Mouse (Mus musculus) CH12.LX (cell line): ENCODE measurements around the gene Nat8f6. TPM values are rescaled to one million over a fixed set of nuclear protein-coding genes. Genes with fewer than 3 reads are reported as not detected.
"Not testable (repeated sequence)": the region's sequence is repeated elsewhere in the genome, so short reads cannot be mapped to it uniquely, and the experiment has no call there.

Experiments
- DNase-seq: peaks from one replicate; pipeline ENCODE4 v3.0.0-alpha.2; 2013; ENCODE audit errors: extremely low read depth
- H3K27ac ChIP-seq: 2 replicates; pipeline ENCODE4 v1.5.1; 2012; ENCODE audit warnings: low read depth, mild to moderate bottlenecking, control low read depth, moderate library complexity; ENCODE audit not compliant: insufficient read depth
- H3K27me3 ChIP-seq: replicated peaks from 2 replicates; pipeline ENCODE3; 2012; ENCODE audit warnings: inconsistent platforms
- H3K36me3 ChIP-seq, 2 experiments: replicated peaks in 1 of 2; 2 replicates each; pipeline versions ENCODE3 to v1.6.1; 2012; ENCODE audit warnings: inconsistent platforms in 1 of 2, low read length in 1 of 2, mild to moderate bottlenecking in 1 of 2, mixed read lengths in 1 of 2, moderate library complexity in 1 of 2; ENCODE audit not compliant: control insufficient read depth in 1 of 2, insufficient read depth in 1 of 2
- H3K4me1 ChIP-seq, 2 experiments: 2 replicates each; pipeline ENCODE4 v1.6.1; 2012; ENCODE audit warnings: inconsistent platforms in 1 of 2, moderate library complexity in 1 of 2; ENCODE audit not compliant: insufficient read depth in 2 of 2, control insufficient read depth in 1 of 2
- H3K4me2 ChIP-seq: 2 replicates; pipeline ENCODE4 v1.6.1; 2012; ENCODE audit warnings: low read depth, mild to moderate bottlenecking, control low read depth; ENCODE audit not compliant: poor library complexity, insufficient read depth, severe bottlenecking
- H3K4me3 ChIP-seq, 3 experiments: fragments of 150-350 bp in 1 of 3; sonication (generic) in 1 of 3; replicated peaks in 1 of 3; 2 replicates each; pipeline versions ENCODE3 to v1.5.1; 2011 to 2012; ENCODE audit warnings: low read depth in 2 of 3, low read length in 2 of 3, mild to moderate bottlenecking in 2 of 3, moderate library complexity in 2 of 3, control low read depth in 1 of 3, improper control_type of control experiment in 1 of 3, inconsistent platforms in 1 of 3, mixed read lengths in 1 of 3; ENCODE audit not compliant: poor library complexity in 1 of 3
- H3K79me2 ChIP-seq: replicated peaks from 2 replicates; pipeline ENCODE4 v1.6.1; 2012; ENCODE audit warnings: mild to moderate bottlenecking, moderate library complexity; ENCODE audit not compliant: control insufficient read depth, poor library complexity, insufficient read depth, severe bottlenecking; ENCODE audit errors: extremely low read depth
- H3K9ac ChIP-seq: 2 replicates; pipeline ENCODE4 v1.6.1; 2012; ENCODE audit warnings: low read depth, mild to moderate bottlenecking, control low read depth, moderate library complexity; ENCODE audit not compliant: insufficient read depth
- H3K9me3 ChIP-seq: replicated peaks from 2 replicates; pipeline ENCODE3; 2012; ENCODE audit warnings: low read length, inconsistent platforms, mixed read lengths
- ETS1 ChIP-seq: conservative IDR thresholded peaks from 2 replicates; pipeline ENCODE4 v1.6.1; 2012; ENCODE audit warnings: low read depth, mild to moderate bottlenecking, inconsistent platforms, low read length, improper control_type of control experiment, moderate library complexity
- IRF4 ChIP-seq: IDR thresholded peaks from 2 replicates; pipeline ENCODE4 v1.6.1; 2014; ENCODE audit warnings: low read depth, mild to moderate bottlenecking, inconsistent platforms, low read length, improper control_type of control experiment
- MAX ChIP-seq: IDR thresholded peaks from 2 replicates; pipeline ENCODE4 v1.6.1; 2011; ENCODE audit warnings: low read length, improper control_type of control experiment
- MXI1 ChIP-seq: IDR thresholded peaks from 2 replicates; pipeline ENCODE4 v1.6.1; 2011; ENCODE audit warnings: mild to moderate bottlenecking, low read depth, low read length, improper control_type of control experiment
- POLR2A ChIP-seq: IDR thresholded peaks from 2 replicates; pipeline ENCODE4 v1.6.1; 2011; ENCODE audit warnings: low read depth, mild to moderate bottlenecking, improper control_type of control experiment, low read length
- POLR2AphosphoS2 ChIP-seq: IDR thresholded peaks from 2 replicates; pipeline ENCODE4 v1.6.1; 2011; ENCODE audit warnings: low read depth, low read length, improper control_type of control experiment
- SIN3A ChIP-seq: IDR thresholded peaks from 2 replicates; pipeline ENCODE4 v1.6.1; 2012; ENCODE audit warnings: low read length, improper control_type of control experiment, inconsistent platforms
- TBP ChIP-seq: conservative IDR thresholded peaks from 2 replicates; pipeline ENCODE4 v1.6.1; 2011; ENCODE audit warnings: low read depth, low read length, improper control_type of control experiment
- UBTF ChIP-seq: IDR thresholded peaks from 2 replicates; pipeline ENCODE4 v1.6.1; 2012; ENCODE audit warnings: low read depth, mild to moderate bottlenecking, inconsistent platforms, low read length, improper control_type of control experiment, moderate library complexity
- USF1 ChIP-seq: IDR thresholded peaks from 2 replicates; pipeline ENCODE4 v1.6.1; 2014; ENCODE audit warnings: low read depth, mild to moderate bottlenecking, inconsistent platforms, low read length, improper control_type of control experiment
- USF2 ChIP-seq: conservative IDR thresholded peaks from 2 replicates; pipeline ENCODE4 v1.6.1; 2011; ENCODE audit warnings: low read depth, low read length, improper control_type of control experiment
- ZC3H11A ChIP-seq: IDR thresholded peaks from 2 replicates; pipeline ENCODE4 v1.6.1; 2012; ENCODE audit warnings: low read depth, mild to moderate bottlenecking, inconsistent platforms, low read length, improper control_type of control experiment
- ZNF384 ChIP-seq: IDR thresholded peaks from 2 replicates; pipeline ENCODE4 v1.6.1; 2012; ENCODE audit warnings: low read depth, low read length, improper control_type of control experiment, inconsistent platforms
- dilution Hi-C: fragments of 300-500 bp; cut with MboI; formaldehyde crosslinking; loops from 2 replicates; pipeline ENCODE4 v1.14.3; 2020; ENCODE audit warnings: low sequenced_read_pairs; ENCODE audit not compliant: extremely low pct_unique_long_range_greater_than_20kb, extremely low pct_ligation_motif_present
- in situ Hi-C: fragments of 300-500 bp; cut with MboI; formaldehyde crosslinking; loops from 3 replicates; pipeline ENCODE4 v1.14.3; 2019; ENCODE audit warnings: low sequenced_read_pairs, low pct_ligation_motif_present, low pct_unique_long_range_greater_than_20kb, mixed read lengths
- polyA plus RNA-seq: library from polyadenylated mRNA; unstranded; fragments of >175 nt; gene quantifications from 2 replicates; pipeline ENCODE4 v1.2.1, GENCODE M21; 2012; ENCODE audit warnings: low read depth; ENCODE audit not compliant: insufficient read length
- total RNA-seq, 2 experiments: library from RNA; depleted of rRNA; stranded (reverse); fragments of 300-350 nt in 1 of 2; fragments of >200 nt in 1 of 2; gene quantifications; 2 replicates each; pipeline ENCODE4 v1.2.3; 2012 to 2014

The Nat8f6 gene
- total RNA-seq (2012; rRNA removed) = not detected in 2 replicates
- not detected in 2 replicates for total RNA-seq (2014; rRNA removed)
- polyA plus RNA-seq = not detected in 2 replicates

DNA sequence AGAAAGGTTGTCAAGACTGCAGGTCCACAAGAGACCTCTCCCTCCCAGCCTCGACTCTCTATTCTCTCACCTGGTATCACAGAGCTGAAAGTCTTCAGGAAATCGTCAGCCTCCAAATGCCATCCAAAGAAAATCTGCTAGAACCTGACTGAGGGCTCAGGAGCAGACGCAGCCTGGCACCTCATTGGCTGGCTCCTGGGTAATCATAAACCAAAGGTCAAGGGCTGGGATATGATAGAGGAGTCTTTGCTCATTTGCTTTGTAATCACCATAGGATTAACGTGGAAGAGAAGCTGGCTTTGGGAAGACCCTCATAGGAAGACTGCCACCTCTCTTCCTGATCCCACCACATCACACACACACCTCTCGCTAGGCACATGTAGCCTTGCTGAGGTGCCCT, at the start of gene Nat8f6, which contains the start of gene Nat8f5:
TSS of gene Nat8f6 (minus strand) at position 118 of the 400 bp plus-strand sequence.
TSS of gene Nat8f5 (minus strand) at position 136 of the 400 bp plus-strand sequence.
- Histone ChIP-seq H3K27me3 (peaks cover 71% of the 10 kb centered on the region), H3K36me3 (no peaks in the 10 kb centered on the region), H3K79me2 (no peaks in the 10 kb centered on the region), H3K27ac (no peak within 1 kb of the TSS), H3K9me3 (peaks cover 9% of the 10 kb centered on the region), H3K4me2 (no peak within 1 kb of the TSS), H3K4me1 (no peaks in the 10 kb centered on the region), H3K9ac (no peak within 1 kb of the TSS), H3K4me3 (no peak within 1 kb of the TSS)
- dilution Hi-C loops (no loop called here), in situ Hi-C loops (no loop called here)
- TF ChIP-seq MXI1 = no peak
- no peak for TF ChIP-seq IRF4
- TF ChIP-seq TBP = no peak
- TF ChIP-seq POLR2A = no peak
- no peak for TF ChIP-seq ZNF384
- TF ChIP-seq ZC3H11A = no peak
- DNase-seq = no peak

DNA sequence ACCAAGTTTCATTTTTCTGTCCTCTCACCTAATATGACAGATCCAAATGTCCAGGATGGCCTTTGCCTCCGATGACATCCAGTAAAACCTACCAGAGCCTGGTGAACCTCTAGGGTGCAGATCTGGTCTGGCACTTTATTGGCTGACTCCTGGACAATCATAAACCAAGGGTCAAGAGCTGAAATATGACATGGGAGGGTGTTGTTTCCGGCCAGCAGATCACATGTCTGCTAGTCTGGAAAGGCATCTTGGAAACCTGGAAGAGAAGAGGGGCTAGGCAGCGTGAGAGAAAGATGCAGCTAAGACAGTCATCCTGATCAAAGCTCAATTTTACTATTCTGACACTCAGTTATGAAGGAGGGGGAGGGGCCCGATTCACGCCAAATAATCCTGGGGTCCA, 48.3 kb upstream of the Nat8f6 start, which contains the start of gene Nat8f2:
TSS of gene Nat8f2 (minus strand) at position 153 of the 400 bp plus-strand sequence.
- H3K36me3 ChIP-seq, H3K4me3 ChIP-seq, H3K9ac ChIP-seq, H3K79me2 ChIP-seq, H3K4me2 ChIP-seq, dilution Hi-C loops, H3K9me3 ChIP-seq, DNase-seq, in situ Hi-C loops, H3K27ac ChIP-seq, H3K4me1 ChIP-seq: not testable (repeated sequence)
- H3K27me3 ChIP-seq = peaks cover 26% of the 10 kb centered on the region

DNA sequence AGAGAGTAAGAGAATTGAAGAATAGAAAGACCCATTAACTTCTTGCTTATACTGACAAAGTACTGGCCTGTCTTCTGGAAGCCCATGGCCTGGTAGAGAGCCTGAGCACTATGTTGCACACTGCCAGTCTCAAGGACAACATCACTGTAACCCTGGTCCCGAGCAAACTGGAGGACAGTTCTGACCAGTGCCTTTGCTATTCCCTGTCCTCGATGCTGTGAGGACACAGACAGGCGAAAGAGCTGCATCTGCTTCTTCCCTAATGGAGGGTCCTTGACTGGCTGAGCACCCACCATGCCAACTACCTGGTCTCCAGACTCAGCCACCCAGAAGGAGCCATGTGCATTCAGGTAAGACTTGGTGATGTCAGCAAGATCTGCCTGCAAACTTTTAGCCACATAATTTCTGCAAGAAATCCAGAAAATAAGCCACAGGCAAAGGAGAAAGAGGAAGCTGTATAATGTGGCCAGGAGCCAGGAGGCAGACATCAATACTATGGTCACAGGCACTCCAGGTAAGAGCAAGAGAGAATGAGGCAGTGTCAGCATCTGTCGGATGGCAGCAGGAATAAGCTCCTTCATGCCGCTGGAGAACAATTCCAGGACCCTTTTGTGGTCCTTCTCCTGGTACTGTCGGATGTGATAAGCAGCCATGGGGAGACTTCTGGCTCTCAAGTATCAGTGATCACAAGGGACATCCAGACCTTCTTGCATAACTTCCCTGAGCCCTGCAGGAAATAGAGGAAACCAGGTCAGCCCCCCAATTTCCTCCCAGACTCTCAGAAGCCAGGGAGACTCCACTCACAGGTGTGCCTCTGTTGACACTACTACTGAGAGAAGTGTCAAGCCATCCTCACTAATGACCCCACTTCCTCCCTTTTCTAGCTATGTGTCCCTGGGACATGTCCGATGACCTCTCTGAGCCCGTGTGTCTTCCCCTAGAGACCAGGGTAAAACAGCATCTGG, 47.3 kb upstream of the Nat8f6 start:
- dilution Hi-C loops = no loop called here
- Histone ChIP-seq H3K9ac (no peak overlapping the region), H3K9me3 (no peaks in the 10 kb centered on the region), H3K4me3 (no peak overlapping the region), H3K4me2 (no peak overlapping the region), H3K27me3 (peaks cover 36% of the 10 kb centered on the region), H3K27ac (no peak overlapping the region), H3K36me3 (no peaks in the 10 kb centered on the region), H3K79me2 (no peaks in the 10 kb centered on the region), H3K4me1 (no peaks in the 10 kb centered on the region)
- no peak for TF ChIP-seq USF1
- TF ChIP-seq ETS1 = no peak
- TF ChIP-seq MAX = no peak
- TF ChIP-seq UBTF = no peak
- no peak for TF ChIP-seq POLR2AphosphoS2
- no peak for TF ChIP-seq USF2
- no peak for TF ChIP-seq SIN3A
- DNase-seq = no peak
- in situ Hi-C loops = no loop called here

DNA sequence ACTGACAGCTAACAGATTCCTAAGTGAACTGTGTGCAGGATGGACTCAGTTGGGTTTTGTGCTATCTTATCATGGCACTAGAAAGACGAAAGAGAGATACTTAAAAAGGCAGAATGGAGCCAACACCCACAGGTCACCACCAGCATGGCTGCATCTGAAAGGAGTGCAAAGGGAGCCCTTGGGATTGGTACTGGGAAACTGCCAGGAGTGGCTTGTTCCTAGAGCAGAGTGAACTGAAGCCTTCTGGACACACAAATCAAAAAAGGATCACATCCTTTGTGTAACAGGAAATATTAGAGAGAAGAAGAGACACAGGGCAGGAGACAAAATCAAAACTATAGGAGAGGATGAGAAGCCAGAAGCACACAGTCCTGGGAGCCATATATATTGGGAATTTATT, 46.2 kb upstream of the Nat8f6 start:
- in situ Hi-C loops, H3K4me2 ChIP-seq, DNase-seq, H3K36me3 ChIP-seq, H3K4me1 ChIP-seq, H3K79me2 ChIP-seq, H3K9ac ChIP-seq, dilution Hi-C loops, H3K9me3 ChIP-seq, H3K27ac ChIP-seq, H3K4me3 ChIP-seq: not testable (repeated sequence)
- peaks cover 41% of the 10 kb centered on the region for H3K27me3 ChIP-seq
